Mouse (Mus musculus): ENCODE measurements around the gene Myh9. TPM values are rescaled to one million over a fixed set of nuclear protein-coding genes. Genes with fewer than 3 reads are reported as not detected.
"Not testable (repeated sequence)": the region's sequence is repeated elsewhere in the genome, so short reads cannot be mapped to it uniquely, and the experiment has no call there.

Myh9 gene
- polyA plus RNA-seq, 1 experiment from 2014 or later: 36.8 TPM

GRCm38 (mm10) chr15:77755132-77755531, 86.8 kb downstream of the Myh9 start:
- Histone ChIP-seq H3K27ac (no peak overlapping the region), H3K4me3 (no peak overlapping the region), H3K36me3 (replicated peaks) (peaks cover 12% of the 10 kb centered on the region), H3K27me3 (ENCODE audit: poor library complexity, severe bottlenecking) (no peaks in the 10 kb centered on the region), H3K4me1 (peaks cover 9% of the 10 kb centered on the region), H3K9me3 (no peaks in the 10 kb centered on the region)
- no peak for DNase-seq (ENCODE audit: extremely low spot score, low spot score)
- WGBS: 50% methylated on average over 1 of the region's 2 CpGs

DNA sequence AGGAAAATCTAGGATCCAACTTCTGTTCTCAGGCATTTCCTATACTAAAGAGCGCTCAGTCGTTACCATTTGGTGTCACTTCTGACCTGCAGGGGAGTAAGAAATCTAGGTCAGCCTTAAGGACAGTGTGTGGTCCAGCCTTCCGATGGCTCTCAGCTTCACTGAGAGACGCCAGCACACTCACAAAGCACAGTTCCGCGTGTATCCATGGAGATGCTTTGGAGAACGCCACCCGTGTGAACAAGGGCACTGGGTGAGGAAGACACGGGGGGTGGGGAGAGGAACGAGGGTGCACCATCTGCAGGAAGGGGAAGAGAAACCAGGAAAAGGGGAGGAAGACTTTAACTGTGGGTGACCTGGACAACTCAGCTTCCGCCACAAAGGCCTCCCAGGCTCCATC, 89.5 kb downstream of the Myh9 start:
- Histone ChIP-seq H3K36me3 (replicated peaks) (no peaks in the 10 kb centered on the region), H3K4me3 (no peak overlapping the region), H3K27ac (no peak overlapping the region), H3K4me1 (peaks cover 9% of the 10 kb centered on the region), H3K9me3 (no peaks in the 10 kb centered on the region), H3K27me3 (ENCODE audit: poor library complexity, severe bottlenecking) (no peaks in the 10 kb centered on the region)
- DNase-seq (ENCODE audit: extremely low spot score, low spot score): no peak
- 75% methylated on average over 11 of the region's 11 CpGs for WGBS

DNA sequence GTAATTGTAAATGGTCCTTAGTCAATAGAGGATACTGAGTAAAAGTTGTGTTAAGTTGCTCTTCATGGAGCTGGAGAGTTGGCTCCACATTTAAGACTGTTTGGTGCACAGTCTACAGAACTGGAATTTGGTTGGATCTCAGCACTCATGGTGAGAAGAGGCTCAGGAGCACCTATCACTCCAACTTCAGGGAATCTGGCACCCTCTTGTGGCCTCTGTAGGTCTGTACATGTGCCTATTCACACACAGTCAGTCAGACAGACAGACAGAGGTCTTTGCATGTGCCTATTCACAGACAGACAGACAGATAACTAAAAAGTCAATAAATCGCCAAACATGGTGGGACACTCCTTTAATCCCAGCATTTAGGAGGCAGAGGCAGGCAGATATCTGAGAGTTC, 91.5 kb downstream of the Myh9 start:
- 28% methylated on average over 1 of the region's 1 CpGs for WGBS
- H3K4me1 ChIP-seq: 0 out of 2 replicates have a peak, but pooled peaks cover 3% of the 10 kb centered on the region
- no peaks in the 10 kb centered on the region for H3K9me3 ChIP-seq
- DNase-seq (ENCODE audit: extremely low spot score, low spot score): no peak
- no peak overlapping the region for H3K4me3 ChIP-seq
- no peaks in the 10 kb centered on the region for H3K36me3 ChIP-seq (replicated peaks)
- no peaks in the 10 kb centered on the region for H3K27me3 ChIP-seq (ENCODE audit: poor library complexity, severe bottlenecking)
- no peak overlapping the region for H3K27ac ChIP-seq

DNA sequence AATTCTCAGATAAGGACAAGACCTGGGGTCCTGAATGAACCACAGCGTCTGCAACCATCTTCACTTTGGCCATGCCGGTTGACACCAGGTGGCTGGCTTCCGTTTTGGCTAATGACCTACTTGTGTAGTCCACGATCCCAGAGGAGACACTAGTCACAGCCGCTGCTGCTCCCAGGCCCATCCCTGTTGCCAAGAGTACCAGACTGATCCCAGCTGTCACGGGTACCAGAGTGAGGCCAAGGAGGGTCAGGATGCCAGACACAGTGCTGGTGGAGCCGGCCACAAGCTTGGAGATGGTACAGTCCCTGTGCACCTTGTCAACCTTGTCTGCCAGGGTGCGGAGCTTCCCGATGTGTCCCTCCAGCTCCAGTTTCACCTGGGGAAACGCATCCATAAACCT, 92.3 kb downstream of the Myh9 start:
- 94% methylated on average over 10 of the region's 10 CpGs for WGBS
- no peak overlapping the region for H3K27ac ChIP-seq
- H3K4me1 ChIP-seq: no peaks in the 10 kb centered on the region
- H3K27me3 ChIP-seq (ENCODE audit: poor library complexity, severe bottlenecking): no peaks in the 10 kb centered on the region
- no peak overlapping the region for H3K4me3 ChIP-seq
- no peaks in the 10 kb centered on the region for H3K36me3 ChIP-seq (replicated peaks)
- no peak for DNase-seq (ENCODE audit: extremely low spot score, low spot score)
- H3K9me3 ChIP-seq: no peaks in the 10 kb centered on the region

DNA sequence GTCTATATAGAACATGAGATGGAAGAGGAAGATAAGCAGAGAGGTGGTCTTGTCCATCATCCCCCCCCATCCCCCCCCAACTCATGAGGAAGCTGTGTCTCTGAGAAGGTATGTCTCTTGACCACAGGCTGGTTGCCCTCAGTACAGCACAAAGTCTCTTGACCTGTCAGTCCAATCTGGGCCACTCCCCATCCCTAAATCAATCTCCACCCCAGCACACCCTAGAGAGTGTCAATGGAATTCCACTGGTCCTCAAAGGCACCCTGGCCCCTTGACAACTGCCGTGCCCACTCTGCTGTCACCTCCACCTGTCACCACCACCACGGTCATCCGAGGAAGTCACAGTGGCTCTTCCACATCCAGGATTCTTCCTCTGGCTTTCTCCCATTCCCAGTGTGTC, 93.6 kb downstream of the Myh9 start:
- DNase-seq (ENCODE audit: extremely low spot score, low spot score): no peak
- Histone ChIP-seq H3K4me1 (peaks cover 9% of the 10 kb centered on the region), H3K9me3 (no peaks in the 10 kb centered on the region), H3K36me3 (replicated peaks) (no peaks in the 10 kb centered on the region), H3K27me3 (ENCODE audit: poor library complexity, severe bottlenecking) (no peaks in the 10 kb centered on the region), H3K4me3 (no peak overlapping the region), H3K27ac (no peak overlapping the region)
- 96% methylated on average over 3 of the region's 3 CpGs for WGBS

DNA sequence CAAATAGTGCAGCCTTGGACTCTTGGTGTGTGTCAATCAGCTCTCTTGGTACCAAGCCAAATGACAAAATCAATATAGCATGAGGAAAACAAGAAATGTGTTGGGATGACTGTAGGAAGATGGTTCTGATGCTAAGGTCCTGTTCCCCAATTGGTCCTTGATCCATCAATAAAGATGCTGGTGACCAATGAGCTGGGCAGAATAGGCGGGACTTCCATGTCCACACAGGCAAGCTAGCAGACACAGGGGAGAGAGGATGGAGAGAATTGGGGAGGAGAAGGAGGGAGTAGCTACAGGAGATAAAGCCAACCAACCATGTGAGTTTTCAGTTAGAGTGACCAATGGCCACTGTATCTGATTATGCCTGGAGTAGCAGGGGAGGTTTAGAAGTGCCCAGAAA, 95.6 kb downstream of the Myh9 start:
- no peak overlapping the region for H3K27ac ChIP-seq
- H3K4me1 ChIP-seq: peaks cover 9% of the 10 kb centered on the region
- no peaks in the 10 kb centered on the region for H3K36me3 ChIP-seq (replicated peaks)
- no peaks in the 10 kb centered on the region for H3K27me3 ChIP-seq (ENCODE audit: poor library complexity, severe bottlenecking)
- H3K4me3 ChIP-seq: no peak overlapping the region
- no peak for DNase-seq (ENCODE audit: extremely low spot score, low spot score)
- no peaks in the 10 kb centered on the region for H3K9me3 ChIP-seq
- WGBS: 86% methylated on average over 1 of the region's 1 CpGs

- no peaks in the 10 kb centered on the region for H3K36me3 ChIP-seq (replicated peaks)
- H3K27me3 ChIP-seq (ENCODE audit: poor library complexity, severe bottlenecking): no peaks in the 10 kb centered on the region
- H3K4me3 ChIP-seq: no peak overlapping the region
- H3K4me1 ChIP-seq: peaks cover 9% of the 10 kb centered on the region
- DNase-seq (ENCODE audit: extremely low spot score, low spot score): no peak
- H3K27ac ChIP-seq: no peak overlapping the region
- H3K9me3 ChIP-seq: no peaks in the 10 kb centered on the region
Measured at GRCm38 (mm10) chr15:77745081-77745480, 96.9 kb downstream of the Myh9 start.

- DNase-seq (ENCODE audit: extremely low spot score, low spot score): no peak
- Histone ChIP-seq H3K36me3 (replicated peaks) (no peaks in the 10 kb centered on the region), H3K27me3 (ENCODE audit: poor library complexity, severe bottlenecking) (no peaks in the 10 kb centered on the region), H3K4me3 (no peak overlapping the region), H3K27ac (0 out of 2 replicates have a peak overlapping the region, but pooled peaks have one; percentile 35), H3K9me3 (no peaks in the 10 kb centered on the region), H3K4me1 (peaks cover 9% of the 10 kb centered on the region)
- WGBS: 55% methylated on average over 5 of the region's 5 CpGs
Measured at GRCm38 (mm10) chr15:77744632-77745031, 97.3 kb downstream of the Myh9 start.

- 88% methylated on average over 6 of the region's 6 CpGs for WGBS
- not testable (repeated sequence) for H3K4me1 ChIP-seq; DNase-seq (ENCODE audit: extremely low spot score, low spot score)
Measured at GRCm38 (mm10) chr15:77741556-77741955, 100.4 kb downstream of the Myh9 start.

DNA sequence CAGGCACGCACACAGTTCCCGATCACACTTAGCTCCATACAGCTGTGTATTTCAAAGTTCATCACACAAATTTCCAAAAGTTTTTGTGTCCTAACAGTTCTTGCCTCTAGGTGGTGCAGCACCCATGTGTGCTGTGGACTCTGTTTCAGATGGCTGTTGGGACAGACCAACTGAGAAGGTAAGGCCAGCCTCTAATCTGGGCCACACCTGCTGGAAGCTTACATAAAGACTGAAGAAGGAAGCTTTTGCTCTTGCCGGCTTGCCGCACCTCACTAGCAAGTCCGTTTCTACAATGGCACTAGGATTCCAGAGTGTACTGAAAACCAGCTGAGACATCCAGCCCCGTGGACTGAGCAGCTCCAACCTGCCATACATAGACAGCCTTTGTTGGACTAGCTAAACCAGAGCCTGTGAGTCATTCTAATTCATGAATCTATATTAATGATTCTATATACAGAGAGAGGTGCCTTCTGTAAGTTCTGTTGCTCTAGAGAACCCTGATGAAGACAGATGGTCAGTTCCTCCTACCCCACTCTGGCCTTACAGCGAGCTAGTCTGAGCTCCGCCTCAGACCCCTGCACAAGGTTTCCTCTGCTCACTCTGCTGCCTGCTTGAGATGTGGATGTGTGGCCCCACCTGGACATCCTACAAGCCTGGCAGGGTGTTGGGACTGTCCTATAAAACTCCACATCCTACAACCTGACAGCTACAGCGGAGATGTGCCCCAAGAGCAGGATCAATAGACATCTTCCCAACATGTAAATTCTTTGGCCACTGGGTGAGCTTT, 101.3 kb downstream of the Myh9 start:
- 74% methylated on average over 9 of the region's 9 CpGs for whole genome bisulfite sequencing
- H3K4me1 ChIP-seq: peaks cover 9% of the 10 kb centered on the region
- H3K4me3 ChIP-seq: no peak overlapping the region
- H3K27ac ChIP-seq: no peak overlapping the region
- H3K9me3 ChIP-seq: no peaks in the 10 kb centered on the region
- H3K36me3 ChIP-seq (replicated peaks): no peaks in the 10 kb centered on the region
- no peaks in the 10 kb centered on the region for H3K27me3 ChIP-seq (ENCODE audit: poor library complexity, severe bottlenecking)
- no peak for DNase-seq (ENCODE audit: extremely low spot score, low spot score)

More at GRCm38 (mm10) chr15:77741556-77741955, 100.4 kb downstream of the Myh9 start:
- H3K36me3 ChIP-seq (replicated peaks); H3K27ac ChIP-seq; H3K27me3 ChIP-seq (ENCODE audit: poor library complexity, severe bottlenecking); H3K9me3 ChIP-seq; H3K4me3 ChIP-seq: not testable (repeated sequence)

DNA sequence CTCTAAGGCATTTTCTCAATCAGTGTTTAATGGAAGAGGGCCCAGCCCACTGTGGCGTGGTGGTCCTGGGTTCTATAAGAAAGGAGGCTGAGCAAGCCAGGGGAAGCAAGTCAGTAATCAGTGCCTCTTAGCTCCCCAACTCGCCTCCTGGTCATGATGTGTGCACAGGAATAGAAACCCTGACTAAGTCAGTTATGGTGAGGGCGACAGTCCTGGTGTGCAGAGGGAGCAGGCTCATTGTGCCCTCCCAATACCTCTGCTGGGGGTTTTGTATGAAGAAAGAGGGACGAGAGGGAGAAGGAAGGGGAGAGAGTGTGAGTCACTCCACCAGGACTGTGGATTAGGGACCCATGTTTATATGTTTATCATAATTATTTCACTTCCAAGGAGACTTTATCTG, 108.1 kb downstream of the Myh9 start:
- H3K27ac ChIP-seq; H3K9me3 ChIP-seq; H3K27me3 ChIP-seq (ENCODE audit: poor library complexity, severe bottlenecking); DNase-seq (ENCODE audit: extremely low spot score, low spot score); H3K4me1 ChIP-seq; H3K4me3 ChIP-seq; H3K36me3 ChIP-seq (replicated peaks): not testable (repeated sequence)
- WGBS: 74% methylated on average over 4 of the region's 4 CpGs

DNA sequence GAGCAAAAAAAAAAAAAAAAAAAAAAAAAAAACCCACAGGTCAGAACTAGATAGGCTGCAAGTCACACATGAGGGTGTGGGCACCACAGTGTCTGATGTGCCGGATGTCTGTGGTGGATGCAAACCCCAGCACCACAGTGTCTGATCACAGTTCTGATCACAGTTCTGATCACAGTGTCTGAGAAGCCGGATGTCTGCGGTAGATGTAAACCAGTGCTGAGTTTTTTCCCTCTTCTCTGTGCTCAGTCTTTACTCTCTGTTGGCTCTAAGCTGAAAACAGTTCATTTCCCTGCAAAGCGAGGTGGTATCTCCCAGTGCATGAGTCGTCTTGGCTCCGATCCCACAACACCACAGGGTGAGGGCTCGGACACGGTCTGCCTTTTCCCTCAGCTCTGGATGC, 108.6 kb downstream of the Myh9 start:
- H3K9me3 ChIP-seq; H3K27ac ChIP-seq; H3K36me3 ChIP-seq (replicated peaks); H3K4me1 ChIP-seq; H3K27me3 ChIP-seq (ENCODE audit: poor library complexity, severe bottlenecking); H3K4me3 ChIP-seq; DNase-seq (ENCODE audit: extremely low spot score, low spot score): not testable (repeated sequence)
- WGBS: 87% methylated on average over 8 of the region's 8 CpGs

- not testable (repeated sequence) for H3K27ac ChIP-seq; H3K4me1 ChIP-seq; H3K36me3 ChIP-seq (replicated peaks); H3K9me3 ChIP-seq; DNase-seq (ENCODE audit: extremely low spot score, low spot score); H3K27me3 ChIP-seq (ENCODE audit: poor library complexity, severe bottlenecking); H3K4me3 ChIP-seq
- WGBS: 79% methylated on average over 10 of the region's 10 CpGs
Measured at GRCm38 (mm10) chr15:77732851-77733250, 109.1 kb downstream of the Myh9 start.

DNA sequence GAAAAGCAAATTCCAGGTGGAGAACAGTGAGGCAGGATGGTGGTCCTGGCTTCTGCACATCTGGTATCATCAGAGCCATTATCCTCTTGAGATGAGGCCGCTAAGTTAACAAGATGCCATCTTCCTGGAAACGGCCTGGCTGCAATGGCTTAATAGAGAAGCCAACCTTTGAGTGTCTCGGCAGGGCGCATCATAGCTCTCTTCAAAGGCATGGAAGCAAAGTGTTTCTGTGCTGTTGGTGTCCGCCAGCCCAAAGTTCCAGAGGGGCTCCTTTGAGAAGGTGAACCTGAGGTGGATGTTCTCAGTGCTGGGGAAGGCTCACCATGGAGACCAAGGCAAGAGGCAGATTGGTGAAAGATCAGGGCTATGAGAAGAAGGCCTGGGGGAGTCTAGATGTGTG, 110.4 kb downstream of the Myh9 start:
- Histone ChIP-seq H3K9me3 (no peaks in the 10 kb centered on the region), H3K36me3 (replicated peaks) (no peaks in the 10 kb centered on the region), H3K4me1 (no peaks in the 10 kb centered on the region), H3K4me3 (no peak overlapping the region), H3K27ac (no peak overlapping the region), H3K27me3 (ENCODE audit: poor library complexity, severe bottlenecking) (no peaks in the 10 kb centered on the region)
- WGBS: 87% methylated on average over 5 of the region's 5 CpGs
- no peak for DNase-seq (ENCODE audit: extremely low spot score, low spot score)

Data from forebrain, embryonic 10.5 days (tissue).